Mouse (Mus musculus) MEL (cell line): ENCODE measurements around the gene Yipf1.

Source experiments
- CHD2 ChIP-seq: IDR thresholded peaks from 2 replicates; pipeline ENCODE4 v1.6.1; 2011; ENCODE audit warnings: low read length, improper control_type of control experiment
- CTCF ChIP-seq, 3 experiments: IDR thresholded peaks in 2 of 3; conservative IDR thresholded peaks in 1 of 3; 2 replicates each; pipeline ENCODE4 v1.5.1; 2011 to 2012; ENCODE audit warnings: low read length in 3 of 3, low read depth in 2 of 3, mild to moderate bottlenecking in 2 of 3, improper control_type of control experiment in 1 of 3, inconsistent platforms in 1 of 3, mixed read lengths in 1 of 3, moderate library complexity in 1 of 3; ENCODE audit not compliant: control insufficient read depth in 1 of 3, insufficient read depth in 1 of 3, poor library complexity in 1 of 3, severe bottlenecking in 1 of 3
- EP300 ChIP-seq, 2 experiments: IDR thresholded peaks; 2 replicates each; pipeline ENCODE4 v1.6.1; 2011; ENCODE audit warnings: improper control_type of control experiment in 2 of 2, low read length in 2 of 2, low read depth in 1 of 2, mild to moderate bottlenecking in 1 of 2
- GATA1 ChIP-seq: IDR thresholded peaks from 2 replicates; pipeline ENCODE4 v1.6.1; 2011; ENCODE audit warnings: low read depth, low read length, improper control_type of control experiment
- HCFC1 ChIP-seq: IDR thresholded peaks from 2 replicates; pipeline ENCODE4 v1.6.1; 2012; ENCODE audit warnings: low read depth, mild to moderate bottlenecking, inconsistent platforms, low read length, improper control_type of control experiment, moderate library complexity
- JUND ChIP-seq: IDR thresholded peaks from 2 replicates; pipeline ENCODE4 v1.6.1; 2011; ENCODE audit warnings: low read depth, mild to moderate bottlenecking, improper control_type of control experiment, low read length
- MAZ ChIP-seq: IDR thresholded peaks from 2 replicates; pipeline ENCODE4 v1.6.1; 2012; ENCODE audit warnings: low read depth, mild to moderate bottlenecking, inconsistent platforms, low read length, improper control_type of control experiment
- POLR2A ChIP-seq, 2 experiments: IDR thresholded peaks; 2 replicates each; pipeline ENCODE4 v1.6.1; 2011 to 2012; ENCODE audit warnings: low read length in 2 of 2, mild to moderate bottlenecking in 2 of 2, control low read depth in 1 of 2, improper control_type of control experiment in 1 of 2, low read depth in 1 of 2, moderate library complexity in 1 of 2; ENCODE audit not compliant: control insufficient read depth in 1 of 2, insufficient read depth in 1 of 2, poor library complexity in 1 of 2
- RCOR1 ChIP-seq: IDR thresholded peaks from 2 replicates; pipeline ENCODE4 v1.6.1; 2012; ENCODE audit warnings: low read depth, mild to moderate bottlenecking, inconsistent platforms, low read length, improper control_type of control experiment
- SMC3 ChIP-seq: IDR thresholded peaks from 2 replicates; pipeline ENCODE4 v1.6.1; 2011; ENCODE audit warnings: low read depth, low read length, improper control_type of control experiment
- ZKSCAN1 ChIP-seq: IDR thresholded peaks from 2 replicates; pipeline ENCODE4 v1.6.1; 2012; ENCODE audit warnings: low read depth, mild to moderate bottlenecking, inconsistent platforms, low read length, improper control_type of control experiment, moderate library complexity

GRCm38 (mm10) chr4:107337455-107337854, 23.3 kb downstream of the Yipf1 start:
- TF ChIP-seq MAZ (no peak), GATA1 (no peak), CHD2 (no peak), CTCF (IDR thresholded peaks at IDR 0.05 in 2 of 3, conservative IDR thresholded peaks at IDR 0.05 in 1 of 3; ENCODE audit: control insufficient read depth in 1 of 3, insufficient read depth in 1 of 3, low read depth in 2 of 3, low read length in 3 of 3, poor library complexity in 1 of 3, severe bottlenecking in 1 of 3) (no peak), JUND (no peak), EP300 (IDR thresholded peaks at IDR 0.05; ENCODE audit: low read depth in 1 of 2, low read length in 2 of 2) (no peak), RCOR1 (no peak), POLR2A (IDR thresholded peaks at IDR 0.05; ENCODE audit: control insufficient read depth in 1 of 2, insufficient read depth in 1 of 2, low read depth in 1 of 2, low read length in 2 of 2, poor library complexity in 1 of 2) (no peak), SMC3 (no peak), ZKSCAN1 (no peak), HCFC1 (no peak)
